ENCODE assay signal across 1 mouse cellular context in the genomic region with DNA sequence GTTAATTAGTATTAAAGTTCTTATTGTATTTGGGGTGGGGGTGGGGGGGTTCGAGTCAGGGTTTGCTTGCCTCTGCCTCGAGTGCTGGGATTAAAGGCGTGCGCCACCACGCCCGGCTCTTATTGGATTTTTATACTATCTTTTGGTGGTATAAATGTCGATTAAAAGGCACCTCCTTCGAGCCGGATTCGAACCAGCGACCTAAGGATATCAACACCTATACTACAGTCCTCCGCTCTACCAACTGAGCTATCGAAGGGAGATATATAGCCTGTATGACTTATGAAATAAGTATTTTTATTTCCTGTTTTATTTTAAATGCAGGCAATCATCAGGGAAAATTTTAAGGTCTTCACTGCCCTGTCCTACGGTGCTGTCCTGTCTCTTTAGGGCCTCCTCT.
TF ChIP-seq lines count a peak whose summit lies in the region.

No protein-coding gene starts in this region.

TF ChIP-seq in MEL, 35 proteins besides CTCF, POLR2A, EP300 and RAD21 (continued from another document):
- TF ChIP-seq POLR2AphosphoS5 (IDR thresholded peaks at IDR 0.05; ENCODE audit: borderline replicate concordance, low read depth, low read length) = no peak
- TF ChIP-seq MEF2A (IDR thresholded peaks at IDR 0.05; ENCODE audit: extremely low read depth, insufficient replicate concordance, low read depth, low read length, poor library complexity, severe bottlenecking) = no peak
- TF ChIP-seq USF2 (IDR thresholded peaks at IDR 0.05; ENCODE audit: borderline replicate concordance in 1 of 2, insufficient read depth in 1 of 2, low read depth in 1 of 2, low read length in 2 of 2) = no peak
- peak; percentile 52 for TF ChIP-seq GATA1 (IDR thresholded peaks at IDR 0.05; ENCODE audit: low read depth, low read length)
- TF ChIP-seq RCOR1 (IDR thresholded peaks at IDR 0.05; ENCODE audit: low read depth, low read length) = no peak
TF ChIP-seq in MEL: peak in this region for 2.
